Mouse (Mus musculus) cerebellum, adult 9-11 months (tissue): ENCODE results near the gene Brms1.

Experiments
- DNase-seq: peaks from one replicate; pipeline ENCODE4 v3.0.0; 2022

The Brms1 gene

DNA sequence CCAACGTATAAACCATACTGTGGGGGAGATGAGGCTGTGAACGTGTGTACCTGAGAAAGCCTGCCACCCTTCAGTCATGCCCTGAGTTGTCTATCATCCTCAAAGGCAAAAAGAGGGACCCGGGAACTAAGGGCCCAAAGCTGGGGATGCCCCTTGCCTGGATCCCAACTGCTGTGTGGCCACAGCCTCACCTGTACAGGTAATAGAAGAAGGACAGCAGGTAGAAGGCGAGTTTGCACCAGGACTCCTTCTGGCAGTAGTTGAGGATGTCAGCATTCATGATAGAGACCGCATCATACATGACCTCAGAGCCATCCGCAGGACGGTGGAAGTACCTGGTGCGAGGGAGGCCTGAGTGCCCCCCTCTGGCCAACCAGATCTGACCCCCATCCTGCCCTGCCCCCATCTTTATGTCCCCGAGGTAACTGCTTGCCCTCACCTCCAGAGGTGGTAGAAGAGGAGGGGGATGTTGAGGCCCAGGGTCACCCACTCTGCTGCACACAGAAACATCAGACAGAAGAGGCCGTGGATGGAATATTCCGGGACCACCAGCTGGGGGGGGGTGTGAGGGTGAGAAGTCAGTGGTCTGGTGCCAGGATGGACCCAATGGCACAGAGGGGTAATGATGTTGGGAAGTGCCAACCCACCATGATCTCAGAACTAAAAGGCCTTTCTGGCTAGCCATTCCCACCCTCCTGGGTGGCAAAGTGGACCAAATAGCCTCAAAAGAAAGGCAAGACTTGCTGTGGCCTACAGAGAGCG, 52.5 kb downstream of the Brms1 start:
- DNase-seq: peak; percentile 77

- DNase-seq: peak; percentile 94
Observed at GRCm38 (mm10) chr19:5094243-5094632, 53.1 kb downstream of the Brms1 start.

- DNase-seq: no peak
Observed at GRCm38 (mm10) chr19:5094746-5095417, 53.7 kb downstream of the Brms1 start.

DNA sequence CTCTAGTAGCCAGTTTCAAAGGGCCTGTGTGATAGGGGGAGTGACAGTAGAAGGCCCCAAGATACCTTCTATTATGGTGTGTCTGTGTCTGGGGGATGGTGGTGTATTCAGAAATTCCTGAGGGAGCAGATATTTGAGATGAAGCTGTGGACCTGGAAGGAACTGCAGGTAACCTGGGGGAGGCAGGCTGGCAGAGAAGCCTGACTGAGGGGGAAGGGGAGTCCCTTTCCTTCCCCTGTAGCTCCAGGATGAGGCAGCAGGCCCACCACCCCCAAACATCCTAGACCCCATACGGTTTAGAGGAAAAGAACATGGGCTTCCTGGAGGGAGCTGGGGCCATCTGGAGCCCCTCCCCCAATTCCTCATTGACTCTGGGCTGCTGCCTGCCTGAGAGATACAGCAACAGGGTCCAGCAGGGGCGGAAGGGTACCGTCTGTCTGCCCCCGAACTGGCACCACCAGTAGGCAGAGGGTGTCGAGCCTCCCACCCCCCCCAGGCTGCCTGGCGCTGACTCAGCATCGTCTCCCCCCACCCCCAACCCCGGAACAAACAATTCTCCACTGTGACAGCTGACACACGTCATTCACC, 54.8 kb downstream of the Brms1 start:
- DNase-seq: peak; percentile 65

GRCm38 (mm10) chr19:5097521-5098362, 56.6 kb downstream of the Brms1 start:
- peak; percentile 52 for DNase-seq

DNA sequence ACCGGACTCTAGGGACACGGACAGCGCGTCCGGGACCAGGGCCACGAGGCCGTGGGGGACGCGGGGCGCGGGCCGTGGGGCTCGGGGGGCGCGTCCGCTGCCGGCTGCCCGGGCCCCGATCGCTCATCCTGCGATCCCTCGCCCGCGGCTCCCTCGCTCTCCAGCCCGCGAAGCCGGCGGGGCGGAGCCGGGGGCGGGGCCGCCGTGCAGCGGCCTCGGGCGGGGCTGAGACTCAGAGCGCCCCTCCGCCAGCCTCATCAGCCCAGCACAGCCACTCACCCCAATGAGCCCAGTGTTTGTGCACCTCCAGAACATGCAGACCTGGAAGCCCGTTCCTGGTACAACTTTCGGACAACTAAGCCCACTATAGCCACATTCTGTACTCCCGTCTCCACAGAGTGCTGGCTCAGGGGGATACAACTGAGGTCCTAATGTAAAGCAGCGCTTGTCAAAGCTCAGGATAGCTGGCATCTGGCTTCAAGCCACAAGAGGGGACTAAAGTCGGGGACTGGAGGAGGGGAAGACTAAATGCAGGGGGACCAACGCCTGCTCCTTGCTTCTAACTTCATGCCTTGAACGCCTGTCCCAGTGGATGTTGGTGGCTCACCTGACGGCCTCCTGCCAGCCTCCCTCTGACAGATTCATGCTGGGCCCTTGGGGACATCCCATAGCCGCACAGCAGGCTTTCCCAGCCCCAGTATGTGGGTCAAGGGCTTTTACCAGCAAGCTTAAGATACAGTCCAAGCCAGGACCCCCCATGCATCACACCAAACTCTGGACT, 57.4 kb downstream of the Brms1 start, which contains the start of gene Cnih2:
TSS of gene Cnih2 (minus strand) at position 159 of the 781 bp plus-strand sequence.
- peak; percentile 81 for DNase-seq
